Mouse (Mus musculus) embryonic fibroblast, embryonic 13.5 days (primary cell): ENCODE results near the gene Psmd9. TPM values are rescaled to one million over a fixed set of nuclear protein-coding genes. Genes with fewer than 3 reads are reported as not detected.

Source experiments
- H3K27ac ChIP-seq: 2 replicates; pipeline ENCODE4 v1.5.1; 2012; ENCODE audit warnings: low read length, control low read depth, inconsistent platforms; ENCODE audit not compliant: insufficient read depth
- H3K4me1 ChIP-seq: 2 replicates; pipeline ENCODE4 v1.6.1; 2011; ENCODE audit warnings: low read length; ENCODE audit not compliant: control insufficient read depth, insufficient read depth
- H3K4me3 ChIP-seq: 2 replicates; pipeline ENCODE4 v1.5.1; 2011; ENCODE audit warnings: mild to moderate bottlenecking, control low read depth, low read length; ENCODE audit not compliant: insufficient read depth
- CTCF ChIP-seq: IDR thresholded peaks from 2 replicates; pipeline ENCODE4 v1.5.1; 2011; ENCODE audit warnings: mild to moderate bottlenecking, control low read depth, low read length, moderate library complexity, borderline replicate concordance; ENCODE audit not compliant: insufficient read depth
- POLR2A ChIP-seq: IDR thresholded peaks from 2 replicates; pipeline ENCODE4 v1.6.1; 2011; ENCODE audit warnings: low read depth, mild to moderate bottlenecking, control low read depth, low read length, moderate library complexity
- polyA plus RNA-seq: library from polyadenylated mRNA; stranded (reverse); fragments of >200 nt; gene quantifications from 2 replicates; pipeline ENCODE4 v1.2.4, GENCODE M21; 2011; ENCODE audit warnings: low read depth; ENCODE audit not compliant: missing spikeins, insufficient read length

The Psmd9 gene
- polyA plus RNA-seq, 1 experiment: 28.4 TPM

DNA sequence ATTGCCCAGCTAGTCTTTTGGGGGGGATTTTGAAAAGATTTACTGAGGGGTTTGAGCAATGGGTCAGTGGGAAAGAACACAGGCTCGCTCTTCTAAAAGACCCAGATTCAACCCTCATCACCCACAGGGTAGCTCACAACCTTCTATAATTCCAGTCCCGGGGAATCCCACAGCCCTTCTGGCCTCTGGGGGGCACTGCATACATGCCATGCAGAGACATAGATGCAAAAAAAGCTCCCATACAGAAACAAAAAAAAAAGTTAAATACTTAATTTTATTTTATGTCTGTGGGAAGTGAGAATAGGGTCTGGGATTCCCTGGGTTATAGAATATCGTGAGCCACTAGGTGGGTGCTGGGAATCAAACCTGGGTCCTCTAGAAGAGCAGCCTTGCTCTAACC is 97.7 kb downstream of the Psmd9 start:
- Histone ChIP-seq H3K4me1 (no peaks in the 10 kb centered on the region), H3K4me3 (no peak overlapping the region), H3K27ac (no peak overlapping the region)
- no peak for TF ChIP-seq POLR2A
- TF ChIP-seq CTCF: no peak

DNA sequence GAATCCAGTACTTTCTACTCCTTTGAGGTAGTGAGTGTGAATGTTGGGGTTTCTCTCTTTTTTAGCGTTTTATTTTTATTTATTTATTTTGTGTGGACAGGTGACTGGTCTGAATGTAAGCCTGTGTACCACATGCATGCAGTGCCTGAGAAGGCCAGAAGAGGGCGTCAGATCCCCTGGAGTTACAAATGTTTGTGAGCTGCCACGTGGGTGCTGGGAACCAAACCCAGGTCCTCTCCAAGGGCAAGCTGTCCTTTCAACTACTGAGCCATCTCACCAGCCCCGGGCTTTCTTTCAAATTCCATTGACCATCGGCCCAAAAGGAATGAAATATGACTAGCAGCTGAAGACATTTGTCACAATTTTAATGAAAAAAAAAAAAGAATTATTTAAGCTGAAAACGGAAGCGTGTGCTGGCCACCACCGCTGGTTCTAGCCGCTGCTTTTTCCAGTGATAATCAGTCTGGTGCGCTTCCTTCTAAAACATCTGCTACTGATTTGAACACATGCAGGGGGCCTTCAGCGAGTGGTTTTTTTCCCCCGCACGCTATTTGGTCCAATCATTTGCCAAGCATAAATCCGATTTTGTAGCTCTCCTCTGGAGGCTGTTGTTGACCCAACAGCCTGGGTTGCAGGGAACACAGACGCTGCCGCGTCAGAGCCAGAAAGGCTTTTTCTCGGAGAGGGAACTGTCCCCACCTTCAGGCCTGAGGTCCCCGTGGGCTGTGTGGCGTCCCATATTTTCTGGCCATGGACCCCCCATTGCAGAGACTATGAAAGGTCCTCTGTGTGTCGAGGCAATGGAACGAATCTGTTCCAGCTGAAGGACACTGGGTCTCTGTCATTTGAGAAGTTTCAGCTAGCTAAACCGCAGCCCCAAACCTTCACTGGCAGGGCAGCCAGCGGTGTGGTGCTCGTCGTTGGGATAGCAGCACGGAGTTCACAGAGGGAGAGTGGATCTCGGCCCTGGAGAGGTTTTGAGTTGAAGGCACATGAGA is 99.6 kb downstream of the Psmd9 start:
- no peak for TF ChIP-seq POLR2A
- TF ChIP-seq CTCF: no peak
- Histone ChIP-seq H3K4me1 (no peaks in the 10 kb centered on the region), H3K4me3 (no peak overlapping the region), H3K27ac (no peak overlapping the region)

DNA sequence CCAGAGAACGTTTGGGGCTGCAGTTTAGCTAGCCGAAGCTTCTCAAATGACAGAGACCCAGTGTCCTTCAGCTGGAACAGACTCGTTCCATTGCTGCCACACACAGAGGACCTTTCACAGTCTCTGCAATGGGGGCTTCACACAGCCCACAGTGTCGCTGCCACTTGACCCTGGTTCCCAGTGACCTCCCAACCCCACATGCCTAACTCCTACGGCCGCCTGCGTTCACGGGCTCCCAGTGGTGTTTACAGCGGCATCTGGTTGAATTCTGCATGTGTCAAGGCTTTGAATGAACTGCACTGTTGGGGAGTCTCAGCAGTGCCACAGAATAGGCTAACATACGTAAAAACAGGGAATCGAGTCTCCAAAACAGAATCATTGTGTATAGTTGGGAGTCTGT is 101.7 kb downstream of the Psmd9 start:
- H3K4me3 ChIP-seq: no peak overlapping the region
- TF ChIP-seq CTCF: no peak
- TF ChIP-seq POLR2A: no peak
- H3K27ac ChIP-seq: no peak overlapping the region
- no peaks in the 10 kb centered on the region for H3K4me1 ChIP-seq

DNA sequence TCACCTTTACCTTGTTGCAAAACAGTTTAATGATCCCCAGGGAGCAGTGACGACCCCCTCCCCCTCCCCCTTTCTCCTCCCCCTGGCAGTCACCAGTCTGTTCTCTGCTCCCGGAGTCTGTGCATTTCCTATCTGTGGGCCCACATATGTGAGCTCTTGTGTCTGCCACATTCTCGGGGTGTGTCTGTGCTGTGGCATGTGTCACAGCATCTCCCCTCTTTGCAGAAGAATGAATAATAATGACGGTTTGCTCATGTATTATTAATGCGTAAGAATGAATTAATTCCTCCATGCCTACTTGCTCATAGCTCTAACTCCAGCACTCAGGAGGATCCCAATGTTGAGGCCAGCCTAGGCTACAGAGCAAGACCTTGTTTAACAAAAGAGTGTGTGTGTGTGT is 103.7 kb downstream of the Psmd9 start:
- Histone ChIP-seq H3K27ac (no peak overlapping the region), H3K4me3 (no peak overlapping the region), H3K4me1 (peaks cover 4% of the 10 kb centered on the region; the same call in 1 of the 2 replicates)
- no peak for TF ChIP-seq CTCF
- no peak for TF ChIP-seq POLR2A

DNA sequence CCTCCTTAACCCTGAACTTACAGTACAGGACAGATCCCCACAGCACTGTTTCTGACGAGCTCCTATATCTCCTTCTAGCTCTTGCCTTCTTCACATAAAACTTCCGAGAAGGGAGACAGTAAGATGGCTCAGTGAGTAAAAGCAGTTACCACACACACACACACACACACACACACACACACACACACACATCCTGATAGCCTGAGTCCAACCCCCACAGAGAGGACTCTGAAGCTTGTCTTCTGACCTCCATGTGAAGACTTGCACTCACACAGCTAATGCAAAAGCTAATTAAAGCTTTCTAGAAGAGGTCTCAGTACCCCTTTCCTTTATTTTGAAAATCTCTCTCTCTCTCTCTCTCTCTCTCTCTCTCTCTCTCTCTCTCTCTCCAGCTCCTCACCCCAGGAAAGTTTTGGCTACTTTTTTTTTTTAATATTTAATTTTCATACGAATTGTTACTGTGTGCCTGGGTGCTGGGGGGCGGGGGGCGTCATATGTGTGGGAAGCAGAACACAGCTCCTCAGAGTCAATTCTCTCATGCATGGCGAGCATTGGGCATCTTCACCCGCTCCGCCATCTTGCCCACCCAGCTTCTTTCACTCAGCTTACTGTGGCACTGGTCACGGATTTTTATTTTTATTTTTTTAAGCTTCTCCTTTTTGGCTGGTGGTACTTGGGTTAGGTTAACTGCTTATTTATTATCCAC is 107.6 kb downstream of the Psmd9 start:
- peaks cover 4% of the 10 kb centered on the region; the same call in 1 of the 2 replicates for H3K4me1 ChIP-seq
- TF ChIP-seq CTCF (no peak), POLR2A (no peak)
- no peak overlapping the region for H3K4me3 ChIP-seq
- H3K27ac ChIP-seq: no peak overlapping the region

DNA sequence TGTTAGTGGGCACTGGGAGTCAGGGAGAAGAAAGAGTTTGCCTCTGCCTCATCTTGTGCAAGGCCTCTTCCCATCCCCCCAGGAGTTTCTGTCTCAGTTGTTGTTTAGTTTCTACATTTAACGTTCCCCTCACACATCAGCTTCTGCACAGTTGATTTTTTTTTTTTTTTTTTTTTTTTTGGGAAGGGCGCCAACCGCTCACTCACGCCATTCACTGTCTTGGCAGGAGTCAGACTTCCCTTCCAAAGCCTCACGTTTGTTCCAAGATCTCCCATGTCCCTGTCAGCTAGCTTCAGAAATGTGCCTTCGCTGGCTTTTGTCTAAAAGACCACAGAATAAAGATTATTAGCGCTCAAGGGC is 108.1 kb downstream of the Psmd9 start:
- no peak for TF ChIP-seq POLR2A
- TF ChIP-seq CTCF: no peak
- no peak overlapping the region for H3K27ac ChIP-seq
- no peak overlapping the region for H3K4me3 ChIP-seq
- peaks cover 4% of the 10 kb centered on the region; the same call in 1 of the 2 replicates for H3K4me1 ChIP-seq

DNA sequence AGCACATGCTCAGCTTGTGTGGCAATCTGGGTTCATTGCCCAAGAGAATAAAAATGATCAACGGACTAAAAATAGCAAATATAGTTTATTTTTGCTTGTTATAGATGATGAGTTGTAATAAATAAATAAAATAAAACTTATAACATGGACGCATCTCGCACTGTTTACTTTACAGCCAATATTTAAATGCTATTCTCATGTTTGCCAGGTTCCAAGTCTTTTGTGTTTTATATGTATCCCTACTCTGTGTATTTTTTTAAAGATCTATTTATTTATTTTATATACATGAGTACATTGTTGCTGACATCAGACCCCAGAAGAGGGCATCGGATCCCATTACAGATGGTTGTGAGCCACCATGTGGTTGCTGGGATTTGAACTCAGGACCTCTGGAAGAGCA is 108.5 kb downstream of the Psmd9 start:
- H3K4me3 ChIP-seq: no peak overlapping the region
- no peak for TF ChIP-seq CTCF
- peaks cover 4% of the 10 kb centered on the region; the same call in 1 of the 2 replicates for H3K4me1 ChIP-seq
- H3K27ac ChIP-seq: no peak overlapping the region

DNA sequence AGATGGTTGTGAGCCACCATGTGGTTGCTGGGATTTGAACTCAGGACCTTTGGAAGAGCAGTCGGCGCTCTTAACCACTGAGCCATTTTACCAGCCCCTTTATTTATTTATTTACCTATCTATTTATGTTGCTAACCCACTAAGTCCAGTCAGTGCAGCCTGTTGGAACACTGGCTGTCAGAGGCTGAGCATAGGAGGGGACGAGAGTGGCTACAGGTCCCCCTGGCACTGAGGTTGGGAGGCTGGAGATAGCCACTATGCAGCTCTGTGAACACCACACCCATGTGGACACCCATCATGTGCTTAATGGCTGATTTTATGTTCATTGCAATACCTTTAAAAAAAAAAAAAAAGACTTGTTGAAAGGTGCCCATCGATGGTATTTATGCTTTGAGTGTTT is 110.0 kb downstream of the Psmd9 start:
- TF ChIP-seq POLR2A (no peak), CTCF (no peak)
- Histone ChIP-seq H3K4me3 (no peak overlapping the region), H3K27ac (no peak overlapping the region), H3K4me1 (peaks cover 4% of the 10 kb centered on the region; the same call in 1 of the 2 replicates)

DNA sequence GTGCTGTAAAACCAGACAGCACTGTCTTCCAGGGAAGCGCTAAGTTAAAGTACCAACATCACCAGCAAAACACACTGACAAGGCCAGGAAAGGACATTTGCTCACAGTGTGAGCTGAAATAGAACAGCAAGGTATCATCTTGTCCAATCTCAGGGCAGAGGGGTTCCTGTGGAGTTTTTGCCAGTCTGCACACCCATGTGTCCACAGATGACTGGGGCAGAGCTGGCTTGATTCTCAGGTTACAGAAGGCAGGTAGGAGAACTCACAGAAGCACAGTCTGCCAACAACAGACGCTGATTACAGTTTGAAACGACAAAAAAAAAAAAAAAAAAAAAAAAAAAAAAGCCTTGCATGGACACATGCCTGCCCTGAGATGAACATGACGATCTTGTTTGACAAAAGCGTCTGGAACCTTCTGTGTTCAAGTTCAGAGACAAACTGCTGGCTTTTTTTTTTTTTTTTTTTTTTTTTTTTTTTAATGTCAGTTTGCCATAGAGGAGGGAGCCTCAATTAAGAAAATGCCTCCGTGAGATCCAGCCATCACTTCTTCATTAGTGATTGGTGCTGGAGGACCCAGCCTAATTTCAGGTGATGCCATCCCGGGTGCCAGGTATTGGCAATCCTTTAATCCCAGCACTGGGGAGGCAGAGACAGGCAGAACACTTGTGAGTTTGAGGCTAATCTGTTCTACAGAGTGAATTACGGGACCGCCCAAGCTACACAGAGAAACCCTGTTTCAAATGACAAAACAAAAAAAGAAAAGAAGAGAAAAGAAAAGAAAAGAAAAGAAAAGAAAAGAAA is 112.3 kb downstream of the Psmd9 start:
- Histone ChIP-seq H3K4me1 (peaks cover 4% of the 10 kb centered on the region; the same call in 1 of the 2 replicates), H3K27ac (no peak overlapping the region), H3K4me3 (no peak overlapping the region)
- TF ChIP-seq POLR2A (no peak), CTCF (no peak)

DNA sequence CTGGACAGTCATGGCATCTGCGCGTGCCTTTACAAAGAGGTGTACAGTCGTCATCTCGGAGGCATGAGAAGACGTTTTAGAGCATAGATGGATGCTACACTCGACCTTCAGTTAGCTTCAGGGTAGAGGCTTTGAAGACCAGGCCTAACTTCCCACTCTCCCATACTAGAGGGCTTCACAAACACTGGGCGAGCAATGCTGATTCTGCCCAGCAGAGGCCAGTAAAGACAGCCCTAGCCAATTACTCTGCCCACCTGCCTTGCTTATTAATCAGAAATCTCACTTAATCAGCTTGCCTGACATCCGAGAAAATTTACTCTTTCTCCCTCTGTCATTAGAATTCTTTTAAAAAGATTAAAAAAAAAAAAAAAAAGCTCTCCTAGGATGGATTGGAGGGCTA is 116.0 kb downstream of the Psmd9 start:
- no peaks in the 10 kb centered on the region for H3K4me1 ChIP-seq
- peak; percentile 22; the same call in 1 of the 2 replicates for TF ChIP-seq CTCF
- TF ChIP-seq POLR2A: no peak
- H3K27ac ChIP-seq: no peak overlapping the region
- H3K4me3 ChIP-seq: no peak overlapping the region
